Mouse (Mus musculus): Measurements from ENCODE around the gene Tgoln1. TPM values are rescaled to one million over a fixed set of nuclear protein-coding genes. Genes with fewer than 3 reads are reported as not detected.
A peak's percentile ranks its signal among the peaks of the same experiment; 100 is the strongest.

Tgoln1 gene
- polyA plus RNA-seq, 1 experiment from 2014 or later: 42.3 TPM

- Histone ChIP-seq H3K9ac (ENCODE audit: low read depth, low read length) (no peak overlapping the region), H3K27ac (no peak overlapping the region), H3K4me1 (replicated peaks; ENCODE audit: insufficient read depth, low read length) (peaks cover 10% of the 10 kb centered on the region; the same call in 1 of the 2 replicates), H3K36me3 (ENCODE audit: insufficient read depth, low read length) (peaks cover 58% of the 10 kb centered on the region), H3K4me2 (ENCODE audit: low read length) (no peak overlapping the region), H3K27me3 (ENCODE audit: insufficient read depth, low read length) (no peaks in the 10 kb centered on the region), H3K4me3 (replicated peaks; ENCODE audit: low read depth, low read length) (no peak overlapping the region), H3K9me3 (replicated peaks; ENCODE audit: low read length) (no peaks in the 10 kb centered on the region)
- ATAC-seq (replicated peaks; ENCODE audit: low FRiP score, low read depth) (no peak), DNase-seq (ENCODE audit: low spot score) (no peak)
- no peak for TF ChIP-seq CTCF (IDR thresholded peaks at IDR 0.05; ENCODE audit: low read depth)
- 27% methylated on average over 4 of the region's 4 CpGs for WGBS
These were observed 6.5 kb downstream of the Tgoln1 start for GRCm38 (mm10) chr6:72610261-72610660.

- Histone ChIP-seq H3K9ac (ENCODE audit: low read depth, low read length) (no peak overlapping the region), H3K4me3 (replicated peaks; ENCODE audit: low read depth, low read length) (no peak overlapping the region), H3K9me3 (replicated peaks; ENCODE audit: low read length) (no peaks in the 10 kb centered on the region), H3K36me3 (ENCODE audit: insufficient read depth, low read length) (peaks cover 56% of the 10 kb centered on the region), H3K27ac (no peak overlapping the region), H3K4me1 (replicated peaks; ENCODE audit: insufficient read depth, low read length) (no peaks in the 10 kb centered on the region), H3K27me3 (ENCODE audit: insufficient read depth, low read length) (no peaks in the 10 kb centered on the region), H3K4me2 (ENCODE audit: low read length) (no peak overlapping the region)
- 96% methylated on average over 4 of the region's 4 CpGs for WGBS
- TF ChIP-seq CTCF (IDR thresholded peaks at IDR 0.05; ENCODE audit: low read depth): no peak
- ATAC-seq (replicated peaks; ENCODE audit: low FRiP score, low read depth) (no peak), DNase-seq (ENCODE audit: low spot score) (no peak)
These were observed 8.1 kb downstream of the Tgoln1 start for GRCm38 (mm10) chr6:72608662-72609184.

GRCm38 (mm10) chr6:72607676-72608075, 9.1 kb downstream of the Tgoln1 start:
- H3K4me2 ChIP-seq (ENCODE audit: low read length): no peak overlapping the region
- no peak for TF ChIP-seq CTCF (IDR thresholded peaks at IDR 0.05; ENCODE audit: low read depth)
- H3K4me1 ChIP-seq (replicated peaks; ENCODE audit: insufficient read depth, low read length): no peaks in the 10 kb centered on the region
- no peak overlapping the region for H3K9ac ChIP-seq (ENCODE audit: low read depth, low read length)
- H3K27ac ChIP-seq: no peak overlapping the region
- H3K27me3 ChIP-seq (ENCODE audit: insufficient read depth, low read length): no peaks in the 10 kb centered on the region
- no peak overlapping the region for H3K4me3 ChIP-seq (replicated peaks; ENCODE audit: low read depth, low read length)
- ATAC-seq (replicated peaks; ENCODE audit: low FRiP score, low read depth) (no peak), DNase-seq (ENCODE audit: low spot score) (no peak)
- no peaks in the 10 kb centered on the region for H3K9me3 ChIP-seq (replicated peaks; ENCODE audit: low read length)
- WGBS: 75% methylated on average over 5 of the region's 5 CpGs
- H3K36me3 ChIP-seq (ENCODE audit: insufficient read depth, low read length): peaks cover 51% of the 10 kb centered on the region

GRCm38 (mm10) chr6:72607060-72607459, 9.7 kb downstream of the Tgoln1 start:
- DNase-seq (ENCODE audit: low spot score) (no peak), ATAC-seq (replicated peaks; ENCODE audit: low FRiP score, low read depth) (no peak)
- no peak overlapping the region for H3K4me3 ChIP-seq (replicated peaks; ENCODE audit: low read depth, low read length)
- H3K36me3 ChIP-seq (ENCODE audit: insufficient read depth, low read length): peaks cover 51% of the 10 kb centered on the region
- no peaks in the 10 kb centered on the region for H3K9me3 ChIP-seq (replicated peaks; ENCODE audit: low read length)
- no peak overlapping the region for H3K9ac ChIP-seq (ENCODE audit: low read depth, low read length)
- no peak overlapping the region for H3K27ac ChIP-seq
- H3K27me3 ChIP-seq (ENCODE audit: insufficient read depth, low read length): no peaks in the 10 kb centered on the region
- H3K4me1 ChIP-seq (replicated peaks; ENCODE audit: insufficient read depth, low read length): no peaks in the 10 kb centered on the region
- H3K4me2 ChIP-seq (ENCODE audit: low read length): no peak overlapping the region
- no peak for TF ChIP-seq CTCF (IDR thresholded peaks at IDR 0.05; ENCODE audit: low read depth)
- 77% methylated on average over 4 of the region's 4 CpGs for WGBS

- ATAC-seq (replicated peaks; ENCODE audit: low FRiP score, low read depth) (no peak), DNase-seq (ENCODE audit: low spot score) (no peak)
- no peaks in the 10 kb centered on the region for H3K9me3 ChIP-seq (replicated peaks; ENCODE audit: low read length)
- TF ChIP-seq CTCF (IDR thresholded peaks at IDR 0.05; ENCODE audit: low read depth): no peak
- no peak overlapping the region for H3K9ac ChIP-seq (ENCODE audit: low read depth, low read length)
- H3K27me3 ChIP-seq (ENCODE audit: insufficient read depth, low read length): no peaks in the 10 kb centered on the region
- peaks cover 26% of the 10 kb centered on the region; the same call in 1 of the 2 replicates for H3K36me3 ChIP-seq (ENCODE audit: insufficient read depth, low read length)
- no peak overlapping the region for H3K27ac ChIP-seq
- 87% methylated on average over 2 of the region's 2 CpGs for WGBS
- H3K4me1 ChIP-seq (replicated peaks; ENCODE audit: insufficient read depth, low read length): no peaks in the 10 kb centered on the region
- H3K4me2 ChIP-seq (ENCODE audit: low read length): no peak overlapping the region
- H3K4me3 ChIP-seq (replicated peaks; ENCODE audit: low read depth, low read length): no peak overlapping the region
These were observed 12.7 kb downstream of the Tgoln1 start for GRCm38 (mm10) chr6:72604066-72604465.

- Histone ChIP-seq H3K9ac (ENCODE audit: low read depth, low read length) (no peak overlapping the region), H3K27me3 (ENCODE audit: insufficient read depth, low read length) (no peaks in the 10 kb centered on the region), H3K27ac (no peak overlapping the region), H3K36me3 (ENCODE audit: insufficient read depth, low read length) (0 out of 2 replicates have a peak, but pooled peaks cover 13% of the 10 kb centered on the region), H3K4me1 (replicated peaks; ENCODE audit: insufficient read depth, low read length) (peaks cover 6% of the 10 kb centered on the region), H3K4me2 (ENCODE audit: low read length) (no peak overlapping the region), H3K9me3 (replicated peaks; ENCODE audit: low read length) (no peaks in the 10 kb centered on the region), H3K4me3 (replicated peaks; ENCODE audit: low read depth, low read length) (no peak overlapping the region)
- peak; percentile 94 for TF ChIP-seq CTCF (IDR thresholded peaks at IDR 0.05; ENCODE audit: low read depth)
- DNase-seq (ENCODE audit: low spot score) (peak; percentile 86), ATAC-seq (replicated peaks; ENCODE audit: low FRiP score, low read depth) (0 out of 2 replicates have a peak, but pooled peaks have one; percentile 21)
- 47% methylated on average over 1 of the region's 1 CpGs for WGBS
These were observed 15.1 kb downstream of the Tgoln1 start for GRCm38 (mm10) chr6:72601732-72602131.

GRCm38 (mm10) chr6:72600771-72601170, 16.0 kb downstream of the Tgoln1 start:
- Histone ChIP-seq H3K4me1 (replicated peaks; ENCODE audit: insufficient read depth, low read length) (peaks cover 6% of the 10 kb centered on the region), H3K4me2 (ENCODE audit: low read length) (no peak overlapping the region), H3K36me3 (ENCODE audit: insufficient read depth, low read length) (0 out of 2 replicates have a peak, but pooled peaks cover 6% of the 10 kb centered on the region), H3K27me3 (ENCODE audit: insufficient read depth, low read length) (no peaks in the 10 kb centered on the region), H3K4me3 (replicated peaks; ENCODE audit: low read depth, low read length) (no peak overlapping the region), H3K27ac (no peak overlapping the region), H3K9me3 (replicated peaks; ENCODE audit: low read length) (no peaks in the 10 kb centered on the region), H3K9ac (ENCODE audit: low read depth, low read length) (no peak overlapping the region)
- DNase-seq (ENCODE audit: low spot score) (no peak), ATAC-seq (replicated peaks; ENCODE audit: low FRiP score, low read depth) (no peak)
- WGBS: 85% methylated on average over 12 of the region's 12 CpGs
- no peak for TF ChIP-seq CTCF (IDR thresholded peaks at IDR 0.05; ENCODE audit: low read depth)

Data from kidney, postnatal 0 days (tissue).